Mouse (Mus musculus): Measurements from ENCODE around the gene Ncl.

DNA sequence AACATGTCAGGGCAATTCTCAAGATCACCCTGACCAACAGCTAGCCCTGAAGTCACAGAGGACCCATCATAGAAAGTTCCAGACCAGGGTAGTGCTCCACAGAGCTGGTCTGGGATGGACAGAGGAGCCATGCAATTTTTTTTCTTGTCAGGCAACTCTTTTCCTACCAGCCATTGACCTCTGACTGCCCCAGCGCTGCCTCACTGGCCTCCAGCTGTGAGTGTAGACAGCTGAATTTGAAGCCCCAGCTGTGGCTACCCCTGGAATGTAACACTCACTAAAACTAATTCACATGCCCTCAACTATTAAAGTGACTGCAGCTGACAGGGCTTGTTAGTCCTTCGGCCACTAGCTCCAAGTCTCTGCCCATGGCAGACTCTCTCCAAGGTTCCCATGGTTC is 59.1 kb downstream of the Ncl start:
- TF ChIP-seq GATA1 (IDR thresholded peaks at IDR 0.05; ENCODE audit: low read length) (no peak), TAL1 (IDR thresholded peaks at IDR 0.05; ENCODE audit: low read length) (no peak)

Data from erythroblast, embryonic 14.5 days (primary cell).